Mouse (Mus musculus) B cell, adult 2 months (primary cell): Measurements from ENCODE around the gene Nmt2.

Source experiments
- DNase-seq, 2 experiments: peaks; one replicate each; pipeline ENCODE4 v3.0.0; 2022

Nmt2 gene

GRCm38 (mm10) chr2:3283602-3284472 lies at the start of gene Nmt2:
Gene Nmt2 (plus strand): TSS chr2:3284212.
- DNase-seq: peak; percentile 99

GRCm38 (mm10) chr2:3239255-3239654 lies 44.8 kb upstream of the Nmt2 start:
- DNase-seq: no peak

- no peak for DNase-seq
These were observed 39.8 kb upstream of the Nmt2 start for GRCm38 (mm10) chr2:3244251-3244650.

- no peak for DNase-seq
These were observed 32.7 kb upstream of the Nmt2 start for GRCm38 (mm10) chr2:3251309-3251708.

GRCm38 (mm10) chr2:3266466-3266865 lies 17.5 kb upstream of the Nmt2 start:
- no peak for DNase-seq

- DNase-seq: no peak
These were observed 16.1 kb upstream of the Nmt2 start for GRCm38 (mm10) chr2:3267879-3268278.

GRCm38 (mm10) chr2:3273349-3273748 lies 10.7 kb upstream of the Nmt2 start:
- no peak for DNase-seq

GRCm38 (mm10) chr2:3276106-3276505 lies 7.9 kb upstream of the Nmt2 start:
- no peak for DNase-seq

- DNase-seq: no peak
These were observed 6.5 kb upstream of the Nmt2 start for GRCm38 (mm10) chr2:3277502-3277901.

- no peak for DNase-seq
These were observed 2.7 kb upstream of the Nmt2 start for GRCm38 (mm10) chr2:3281311-3281710.

- no peak for DNase-seq
These were observed 978 bp upstream of the Nmt2 start for GRCm38 (mm10) chr2:3282866-3283601.

GRCm38 (mm10) chr2:3284473-3285180 lies 615 bp downstream of the Nmt2 start:
- peak; percentile 67 to 71 for DNase-seq

- DNase-seq: no peak
These were observed 1.1 kb downstream of the Nmt2 start for GRCm38 (mm10) chr2:3285181-3285530.

- DNase-seq: no peak
These were observed 1.7 kb downstream of the Nmt2 start for GRCm38 (mm10) chr2:3285709-3286108.

- DNase-seq: no peak
These were observed 2.2 kb downstream of the Nmt2 start for GRCm38 (mm10) chr2:3286243-3286642.

- DNase-seq: no peak
These were observed 5.6 kb downstream of the Nmt2 start for GRCm38 (mm10) chr2:3289581-3289980.

GRCm38 (mm10) chr2:3292170-3292569 lies 8.2 kb downstream of the Nmt2 start:
- no peak for DNase-seq

- no peak for DNase-seq
These were observed 11.8 kb downstream of the Nmt2 start for GRCm38 (mm10) chr2:3295826-3296225.

- no peak for DNase-seq
These were observed 21.5 kb downstream of the Nmt2 start for GRCm38 (mm10) chr2:3305426-3306025.

- no peak for DNase-seq
These were observed 39.1 kb downstream of the Nmt2 start for GRCm38 (mm10) chr2:3323132-3323531.

- no peak for DNase-seq
These were observed 40.5 kb downstream of the Nmt2 start for GRCm38 (mm10) chr2:3324381-3325130.

- no peak for DNase-seq
These were observed 42.5 kb downstream of the Nmt2 start for GRCm38 (mm10) chr2:3326547-3326946.
